Mouse (Mus musculus) lung, embryonic 16.5 days (tissue): ENCODE data around the gene 1700102P08Rik. TPM values are rescaled to one million over a fixed set of nuclear protein-coding genes. Genes with fewer than 3 reads are reported as not detected.

ENCODE experiments used
- ATAC-seq: fragments of 200-750 bp; cut with Nextera tagmentation; 2 replicates; pipeline ENCODE4 v1.8.0; 2017; ENCODE audit warnings: low read depth, mild to moderate bottlenecking, moderate library complexity
- H3K27ac ChIP-seq: fragments of 300-500 bp; sonication (generic); 2 replicates; pipeline ENCODE4 v1.5.1; 2014; ENCODE audit warnings: mild to moderate bottlenecking, control low read depth, low read length
- H3K27me3 ChIP-seq: fragments of 300-500 bp; sonication (generic); 2 replicates; pipeline ENCODE4 v1.6.1; 2014; ENCODE audit warnings: low read depth, low read length, mixed read lengths; ENCODE audit not compliant: control insufficient read depth, insufficient read depth
- H3K36me3 ChIP-seq: fragments of 300-500 bp; sonication (generic); 2 replicates; pipeline ENCODE4 v1.6.1; 2014; ENCODE audit warnings: low read length; ENCODE audit not compliant: control insufficient read depth, insufficient read depth
- H3K4me1 ChIP-seq: fragments of 300-500 bp; sonication (generic); replicated peaks from 2 replicates; pipeline ENCODE4 v1.6.1; 2014; ENCODE audit warnings: low read length, mixed read lengths; ENCODE audit not compliant: control insufficient read depth, insufficient read depth
- H3K4me2 ChIP-seq: fragments of 300-500 bp; sonication (generic); 2 replicates; pipeline ENCODE4 v1.6.1; 2014; ENCODE audit warnings: low read depth, low read length, control low read depth
- H3K4me3 ChIP-seq: fragments of 300-500 bp; sonication (generic); 2 replicates; pipeline ENCODE4 v1.5.1; 2014; ENCODE audit warnings: mild to moderate bottlenecking, low read length, control low read depth
- H3K9ac ChIP-seq: fragments of 300-500 bp; sonication (generic); 2 replicates; pipeline ENCODE4 v1.6.1; 2014; ENCODE audit warnings: low read length, control low read depth
- H3K9me3 ChIP-seq: fragments of 300-500 bp; sonication (generic); 2 replicates; pipeline ENCODE4 v1.6.1; 2016; ENCODE audit warnings: low read length; ENCODE audit not compliant: control insufficient read depth
- WGBS: fragments of 180-500 bp; shearing (Covaris S2); extraction: QIAGEN DNeasy Blood & Tissue Kit; methylation state at CpG from one replicate; pipeline ENCODE4 v1.1.7; 2014; 5-methylcytosine and 5-hydroxymethylcytosine counted together
- polyA plus RNA-seq: library from polyadenylated mRNA; unstranded; fragments of >200 nt; fragmentation: Nextera tagmentation; extraction: Ambion mirVana; gene quantifications from 2 replicates; pipeline ENCODE4 v1.2.1, GENCODE M21; 2015

Gene 1700102P08Rik
- polyA plus RNA-seq, 1 experiment from 2014 or later, result 0.41 TPM

DNA sequence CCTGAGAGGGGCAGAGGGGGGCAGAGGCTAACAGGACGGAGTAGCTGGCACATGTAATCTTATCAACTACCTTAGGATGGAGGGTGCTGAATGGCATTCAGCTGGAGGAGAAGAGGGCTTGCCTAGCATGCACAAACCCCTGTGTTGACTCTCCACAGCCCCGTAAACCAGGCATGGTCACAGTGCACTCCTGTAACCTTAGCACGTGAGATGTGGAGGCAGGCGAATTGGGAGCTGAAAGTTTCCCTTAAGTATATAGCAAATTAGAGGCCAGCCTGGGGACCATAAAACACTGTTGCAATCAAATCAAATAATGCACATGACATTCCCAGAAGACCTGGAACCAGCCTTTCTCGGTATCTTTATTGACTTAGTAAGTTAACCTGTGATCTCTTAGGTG lies 13.9 kb upstream of the 1700102P08Rik start:
- 84% methylated on average over 5 of the region's 5 CpGs for WGBS
- H3K27me3 ChIP-seq, result no peaks in the 10 kb centered on the region
- no peaks in the 10 kb centered on the region for H3K9me3 ChIP-seq
- H3K4me1 ChIP-seq, result no peaks in the 10 kb centered on the region
- H3K27ac ChIP-seq, result no peak overlapping the region
- H3K36me3 ChIP-seq, result peaks cover 57% of the 10 kb centered on the region
- H3K4me3 ChIP-seq, result no peak overlapping the region
- H3K9ac ChIP-seq, result no peak overlapping the region
- no peak for ATAC-seq
- H3K4me2 ChIP-seq, result no peak overlapping the region

DNA sequence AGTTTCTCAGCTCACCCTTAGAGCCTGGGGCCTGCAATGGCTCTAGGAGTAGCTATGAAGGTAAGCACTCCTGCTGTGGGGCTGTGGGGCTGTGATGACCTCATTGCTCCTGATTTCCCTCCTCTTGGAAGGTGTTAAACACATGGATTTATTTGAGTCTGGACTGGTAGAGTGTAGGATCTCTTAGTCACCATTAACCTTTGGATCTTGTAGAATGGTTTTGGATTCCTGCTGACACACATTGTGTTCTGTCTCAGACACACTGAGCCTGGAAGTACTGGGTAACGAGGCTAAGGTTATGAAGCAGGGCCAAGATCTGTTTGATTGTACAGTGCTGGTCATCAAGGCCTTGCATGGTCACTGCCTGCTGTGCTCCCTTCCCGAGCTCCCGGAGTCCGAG lies 13.3 kb upstream of the 1700102P08Rik start:
- Histone ChIP-seq H3K27me3 (no peaks in the 10 kb centered on the region), H3K27ac (no peak overlapping the region), H3K9me3 (no peaks in the 10 kb centered on the region), H3K4me3 (no peak overlapping the region), H3K36me3 (peaks cover 57% of the 10 kb centered on the region), H3K9ac (no peak overlapping the region), H3K4me2 (no peak overlapping the region), H3K4me1 (no peaks in the 10 kb centered on the region)
- ATAC-seq, result no peak
- 89% methylated on average over 4 of the region's 4 CpGs for WGBS

DNA sequence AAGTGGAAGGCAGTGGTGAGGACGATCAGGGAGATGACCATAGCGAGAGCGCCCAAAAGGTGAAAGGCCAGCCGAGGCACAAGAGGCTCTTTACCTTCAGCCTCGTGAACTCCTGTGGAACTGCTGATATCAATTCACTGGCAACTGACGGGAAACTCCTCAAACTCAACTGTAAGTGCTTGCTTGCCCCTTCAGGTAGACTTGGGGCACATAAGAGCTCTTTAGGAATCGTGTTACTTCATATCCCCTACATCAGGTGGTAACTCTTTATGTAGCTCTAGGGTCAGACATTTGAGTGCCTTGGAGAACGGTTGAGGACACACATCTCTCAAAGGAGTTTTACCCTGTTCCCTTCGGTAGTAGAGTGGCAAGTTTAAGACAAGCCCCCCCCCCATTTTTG lies 11.2 kb upstream of the 1700102P08Rik start:
- WGBS, result 71% methylated on average over 9 of the region's 9 CpGs
- no peaks in the 10 kb centered on the region for H3K9me3 ChIP-seq
- H3K27ac ChIP-seq, result no peak overlapping the region
- no peaks in the 10 kb centered on the region for H3K4me1 ChIP-seq
- no peak overlapping the region for H3K4me2 ChIP-seq
- H3K27me3 ChIP-seq, result no peaks in the 10 kb centered on the region
- no peak overlapping the region for H3K9ac ChIP-seq
- peaks cover 61% of the 10 kb centered on the region for H3K36me3 ChIP-seq
- no peak for ATAC-seq
- no peak overlapping the region for H3K4me3 ChIP-seq

DNA sequence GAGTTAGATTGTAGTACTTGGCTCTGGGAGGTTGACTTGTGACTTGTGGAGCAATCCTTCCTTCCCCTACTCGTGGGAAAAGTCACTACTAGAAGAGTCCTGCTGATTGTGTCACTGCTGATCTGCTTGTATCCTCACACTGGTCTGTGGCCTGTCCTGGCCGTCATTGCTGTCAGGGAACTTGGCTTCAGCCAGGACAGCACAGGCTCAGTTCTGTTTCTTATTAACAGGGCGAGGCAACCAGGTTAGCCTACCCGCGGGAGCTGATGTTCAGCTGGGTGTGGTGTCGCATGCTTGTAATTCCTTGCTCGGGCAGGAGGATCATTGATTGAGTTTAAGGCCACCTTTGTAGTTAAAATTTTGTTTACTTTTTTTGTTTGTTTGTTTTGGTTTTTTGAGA lies 7.6 kb upstream of the 1700102P08Rik start:
- Histone ChIP-seq H3K27me3 (no peaks in the 10 kb centered on the region), H3K4me1 (no peaks in the 10 kb centered on the region), H3K27ac (no peak overlapping the region), H3K4me3 (no peak overlapping the region), H3K9ac (no peak overlapping the region), H3K36me3 (peaks cover 68% of the 10 kb centered on the region), H3K9me3 (no peaks in the 10 kb centered on the region), H3K4me2 (no peak overlapping the region)
- 68% methylated on average over 7 of the region's 7 CpGs for WGBS
- ATAC-seq, result no peak

DNA sequence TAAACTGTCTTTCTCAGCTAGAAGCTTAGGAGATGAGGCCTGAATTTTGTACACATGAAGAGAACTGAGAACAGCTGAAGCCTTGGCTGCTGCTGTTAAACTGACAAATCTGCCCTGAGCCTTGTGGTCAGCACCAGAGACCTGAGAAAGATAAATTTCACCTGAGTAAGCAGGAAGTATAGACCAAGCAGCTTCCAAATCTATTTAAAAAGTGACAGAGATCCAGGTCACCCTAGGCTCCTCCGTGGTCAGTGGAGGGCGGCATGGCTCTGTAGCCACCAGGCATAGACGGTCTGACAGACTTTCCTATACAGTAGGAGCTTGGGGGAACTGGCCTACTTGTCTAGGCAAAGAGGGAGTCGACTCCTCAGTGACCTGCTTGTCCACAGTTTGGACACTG lies 5.8 kb upstream of the 1700102P08Rik start:
- H3K36me3 ChIP-seq, result peaks cover 59% of the 10 kb centered on the region
- H3K27ac ChIP-seq, result no peak overlapping the region
- H3K9ac ChIP-seq, result no peak overlapping the region
- no peak for ATAC-seq
- H3K27me3 ChIP-seq, result no peaks in the 10 kb centered on the region
- no peaks in the 10 kb centered on the region for H3K4me1 ChIP-seq
- H3K4me3 ChIP-seq, result no peak overlapping the region
- H3K4me2 ChIP-seq, result no peak overlapping the region
- no peaks in the 10 kb centered on the region for H3K9me3 ChIP-seq
- 83% methylated on average over 4 of the region's 4 CpGs for WGBS

DNA sequence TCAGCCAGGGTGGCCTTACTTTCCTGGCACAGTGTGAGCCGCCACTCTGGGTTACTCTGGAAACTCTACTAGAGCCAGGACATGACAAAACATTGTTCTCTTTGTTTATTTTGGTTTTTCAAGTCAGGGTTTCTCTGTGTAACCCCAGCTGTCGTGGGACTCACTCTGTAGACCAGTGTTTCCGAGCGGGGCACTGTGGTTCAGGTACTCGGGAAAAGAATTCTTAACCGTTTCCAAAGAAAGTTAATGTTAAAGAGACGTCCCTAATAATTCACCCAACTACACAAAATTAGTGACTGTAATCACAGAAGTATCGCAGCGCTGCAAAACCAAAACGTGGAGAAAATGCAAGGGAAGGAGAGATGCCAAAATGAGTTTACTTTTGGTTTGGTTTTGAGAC lies 4.0 kb upstream of the 1700102P08Rik start:
- no peak overlapping the region for H3K4me2 ChIP-seq
- H3K9me3 ChIP-seq, result no peaks in the 10 kb centered on the region
- 72% methylated on average over 10 of the region's 10 CpGs for WGBS
- no peaks in the 10 kb centered on the region for H3K27me3 ChIP-seq
- H3K4me1 ChIP-seq, result no peaks in the 10 kb centered on the region
- no peak overlapping the region for H3K9ac ChIP-seq
- H3K27ac ChIP-seq, result no peak overlapping the region
- no peak overlapping the region for H3K4me3 ChIP-seq
- no peak for ATAC-seq
- H3K36me3 ChIP-seq, result peaks cover 60% of the 10 kb centered on the region

DNA sequence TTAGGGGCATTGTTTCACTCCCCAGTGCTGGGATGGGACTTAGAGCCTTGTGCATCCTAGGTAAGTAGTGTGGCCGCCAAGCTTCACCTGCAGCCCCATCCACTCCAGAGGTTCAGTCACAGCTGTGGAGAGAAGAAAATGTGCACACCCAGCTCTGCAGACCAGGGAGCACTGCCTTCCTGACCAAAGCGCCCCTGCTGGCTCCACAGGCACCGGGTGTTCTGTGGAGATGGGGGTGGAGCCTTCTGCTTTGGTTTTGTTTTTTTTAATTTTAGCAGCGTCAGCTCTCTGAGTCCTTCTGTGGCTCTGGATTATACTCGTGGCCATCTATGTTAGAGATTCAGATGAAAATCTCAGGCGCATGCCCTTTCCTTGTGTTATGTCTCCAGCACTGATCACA lies 3.4 kb upstream of the 1700102P08Rik start:
- no peak overlapping the region for H3K4me3 ChIP-seq
- H3K4me1 ChIP-seq, result no peaks in the 10 kb centered on the region
- peaks cover 56% of the 10 kb centered on the region for H3K36me3 ChIP-seq
- H3K27ac ChIP-seq, result no peak overlapping the region
- no peak overlapping the region for H3K9ac ChIP-seq
- WGBS, result 74% methylated on average over 6 of the region's 6 CpGs
- ATAC-seq, result no peak
- H3K9me3 ChIP-seq, result no peaks in the 10 kb centered on the region
- H3K4me2 ChIP-seq, result no peak overlapping the region
- H3K27me3 ChIP-seq, result no peaks in the 10 kb centered on the region

DNA sequence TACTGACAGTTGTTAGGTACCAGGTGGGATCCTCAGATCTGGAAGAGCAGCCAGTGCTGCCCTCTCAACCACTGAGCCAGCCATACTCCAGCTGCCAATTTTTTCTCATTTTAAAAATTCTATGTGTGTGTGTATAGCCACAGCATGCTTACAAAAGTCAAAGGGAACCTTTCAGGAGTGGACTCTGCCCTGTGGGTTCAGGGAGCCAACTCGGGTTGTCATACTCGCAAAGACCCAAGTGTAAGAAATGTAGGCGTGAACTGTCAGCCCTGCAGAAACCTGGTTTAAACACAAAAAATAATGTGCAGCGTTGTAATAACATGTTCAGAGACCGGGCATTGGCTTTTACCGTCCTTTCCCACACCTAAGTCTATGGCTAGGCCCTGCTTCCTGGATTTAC lies 1.6 kb downstream of the 1700102P08Rik start:
- Histone ChIP-seq H3K4me2 (no peak overlapping the region), H3K9me3 (no peaks in the 10 kb centered on the region), H3K27me3 (no peaks in the 10 kb centered on the region), H3K4me1 (no peaks in the 10 kb centered on the region), H3K36me3 (peaks cover 22% of the 10 kb centered on the region), H3K4me3 (no peak overlapping the region), H3K27ac (no peak overlapping the region), H3K9ac (no peak overlapping the region)
- no peak for ATAC-seq
- 91% methylated on average over 6 of the region's 6 CpGs for WGBS

DNA sequence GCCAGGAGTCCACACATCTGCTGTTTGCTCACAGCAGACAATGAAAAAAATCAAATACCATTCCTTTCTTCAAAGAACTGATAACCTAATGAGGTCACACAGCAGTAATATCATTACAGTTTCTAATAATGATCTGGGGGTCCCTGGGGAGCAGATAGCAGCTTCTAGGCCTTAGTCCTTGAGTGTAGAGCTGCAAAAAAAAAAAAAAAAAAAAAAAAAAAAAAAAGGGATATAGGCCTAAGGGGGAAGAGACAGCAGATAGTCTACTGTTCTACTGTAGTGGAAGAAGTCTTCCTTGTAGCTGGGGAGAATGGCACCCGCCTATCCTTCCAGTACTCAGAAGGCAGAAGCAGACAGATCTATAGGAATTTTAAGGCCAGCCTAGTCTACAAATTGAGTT lies 2.8 kb downstream of the 1700102P08Rik start:
- peaks cover 17% of the 10 kb centered on the region; the same call in 1 of the 2 replicates for H3K36me3 ChIP-seq
- no peak overlapping the region for H3K27ac ChIP-seq
- no peak overlapping the region for H3K4me3 ChIP-seq
- H3K4me1 ChIP-seq, result no peaks in the 10 kb centered on the region
- 95% methylated on average over 1 of the region's 1 CpGs for WGBS
- no peak for ATAC-seq
- no peaks in the 10 kb centered on the region for H3K27me3 ChIP-seq
- no peak overlapping the region for H3K9ac ChIP-seq
- no peaks in the 10 kb centered on the region for H3K9me3 ChIP-seq
- H3K4me2 ChIP-seq, result no peak overlapping the region

DNA sequence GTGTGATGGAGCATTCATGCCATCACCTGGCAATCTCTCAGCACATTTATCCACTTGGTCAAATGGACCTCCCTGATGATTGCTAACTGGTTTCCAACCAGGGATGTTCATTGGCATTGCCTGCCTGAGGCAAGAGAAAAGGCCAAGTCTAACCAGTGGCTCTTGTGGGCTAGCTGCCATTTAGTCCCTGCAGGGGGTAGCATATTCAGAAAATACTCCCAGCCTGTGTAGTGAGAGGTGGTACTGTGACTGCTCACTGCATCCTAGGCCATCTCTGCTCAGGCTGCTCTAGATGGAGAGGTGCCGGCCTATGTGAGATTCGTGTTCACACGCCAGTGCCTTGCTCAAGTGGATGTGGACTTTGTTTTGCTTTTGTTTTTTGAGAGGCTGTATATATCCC lies 5.7 kb downstream of the 1700102P08Rik start:
- H3K27ac ChIP-seq, result no peak overlapping the region
- H3K27me3 ChIP-seq, result no peaks in the 10 kb centered on the region
- no peak for ATAC-seq
- no peak overlapping the region for H3K4me3 ChIP-seq
- WGBS, result 90% methylated on average over 3 of the region's 3 CpGs
- no peaks in the 10 kb centered on the region for H3K4me1 ChIP-seq
- no peak overlapping the region for H3K9ac ChIP-seq
- no peaks in the 10 kb centered on the region for H3K9me3 ChIP-seq
- no peaks in the 10 kb centered on the region for H3K36me3 ChIP-seq
- H3K4me2 ChIP-seq, result no peak overlapping the region
